Mouse (Mus musculus) testis, adult 2 months (tissue): ENCODE measurements around the gene Ggnbp2.

Experiments
- CTCF ChIP-seq: fragments of 200-500 bp; IDR thresholded peaks from 2 replicates; pipeline ENCODE4 v1.5.1; 2012; ENCODE audit warnings: low read depth, mild to moderate bottlenecking, inconsistent platforms, low read length, moderate library complexity; ENCODE audit not compliant: control insufficient read depth, insufficient read depth, insufficient replicate concordance
- POLR2A ChIP-seq: fragments of 200-500 bp; IDR thresholded peaks from 2 replicates; pipeline ENCODE4 v1.6.1; 2012; ENCODE audit warnings: low read depth, mild to moderate bottlenecking, inconsistent platforms, low read length, moderate library complexity; ENCODE audit not compliant: control insufficient read depth

- TF ChIP-seq CTCF: no peak
- TF ChIP-seq POLR2A: no peak
Measured at GRCm38 (mm10) chr11:84907081-84907480, 36.5 kb upstream of the Ggnbp2 start.
